Mouse (Mus musculus): Measurements from ENCODE around the gene Arhgap23.

The Arhgap23 gene

GRCm38 (mm10) chr11:97435808-97436491, 20.6 kb downstream of the Arhgap23 start:
- DNase-seq (ENCODE audit: low spot score): no peak

GRCm38 (mm10) chr11:97437745-97438144, 22.4 kb downstream of the Arhgap23 start:
- DNase-seq (ENCODE audit: low spot score): peak; percentile 80

GRCm38 (mm10) chr11:97438868-97439267, 23.5 kb downstream of the Arhgap23 start:
- no peak for DNase-seq (ENCODE audit: low spot score)

- DNase-seq (ENCODE audit: low spot score): no peak
Measured at GRCm38 (mm10) chr11:97439935-97440334, 24.6 kb downstream of the Arhgap23 start.

GRCm38 (mm10) chr11:97440441-97440881, 25.1 kb downstream of the Arhgap23 start:
- no peak for DNase-seq (ENCODE audit: low spot score)

- no peak for DNase-seq (ENCODE audit: low spot score)
Measured at GRCm38 (mm10) chr11:97441036-97441657, 25.8 kb downstream of the Arhgap23 start.

GRCm38 (mm10) chr11:97441658-97442125, 26.4 kb downstream of the Arhgap23 start:
- DNase-seq (ENCODE audit: low spot score): no peak

- DNase-seq (ENCODE audit: low spot score): no peak
Measured at GRCm38 (mm10) chr11:97442891-97443675, 27.8 kb downstream of the Arhgap23 start.

- no peak for DNase-seq (ENCODE audit: low spot score)
Measured at GRCm38 (mm10) chr11:97445596-97445995, 30.3 kb downstream of the Arhgap23 start.

GRCm38 (mm10) chr11:97445999-97446511, 30.7 kb downstream of the Arhgap23 start:
- DNase-seq (ENCODE audit: low spot score): no peak

GRCm38 (mm10) chr11:97447979-97448378, 32.6 kb downstream of the Arhgap23 start:
- DNase-seq (ENCODE audit: low spot score): no peak

- DNase-seq (ENCODE audit: low spot score): no peak
Measured at GRCm38 (mm10) chr11:97448611-97449394, 33.5 kb downstream of the Arhgap23 start.

- DNase-seq (ENCODE audit: low spot score): peak; percentile 83
Measured at GRCm38 (mm10) chr11:97449601-97450293, 34.4 kb downstream of the Arhgap23 start.

GRCm38 (mm10) chr11:97450305-97450922, 35.1 kb downstream of the Arhgap23 start:
- DNase-seq (ENCODE audit: low spot score): no peak

- no peak for DNase-seq (ENCODE audit: low spot score)
Measured at GRCm38 (mm10) chr11:97451625-97452024, 36.3 kb downstream of the Arhgap23 start.

GRCm38 (mm10) chr11:97457120-97457519, 41.8 kb downstream of the Arhgap23 start:
- DNase-seq (ENCODE audit: low spot score): no peak

GRCm38 (mm10) chr11:97461307-97461820, 46.0 kb downstream of the Arhgap23 start:
- DNase-seq (ENCODE audit: low spot score): no peak

- DNase-seq (ENCODE audit: low spot score): no peak
Measured at GRCm38 (mm10) chr11:97462538-97462937, 47.2 kb downstream of the Arhgap23 start.

GRCm38 (mm10) chr11:97463166-97463565, 47.8 kb downstream of the Arhgap23 start:
- DNase-seq (ENCODE audit: low spot score): no peak

GRCm38 (mm10) chr11:97463991-97464390, 48.7 kb downstream of the Arhgap23 start:
- no peak for DNase-seq (ENCODE audit: low spot score)

Measured in embryo, embryonic 10.5 days (tissue).